Mouse (Mus musculus) C2C12 (cell line): Measurements from ENCODE around the gene Rap1b. TPM values are rescaled to one million over a fixed set of nuclear protein-coding genes. Genes with fewer than 3 reads are reported as not detected.
A peak's percentile ranks its signal among the peaks of the same experiment; 100 is the strongest.

ENCODE experiments used
- H3K27me3 ChIP-seq: one replicate; pipeline ENCODE4 v1.6.1; 2011; ENCODE audit not compliant: control insufficient read depth, insufficient read depth, insufficient read length
- H3K36me3 ChIP-seq: one replicate; pipeline ENCODE4 v1.6.1; 2011; ENCODE audit not compliant: control insufficient read depth, insufficient read depth
- H3K4me3 ChIP-seq: one replicate; pipeline ENCODE4 v1.5.1; 2011; ENCODE audit warnings: mild to moderate bottlenecking, control low read depth; ENCODE audit not compliant: poor library complexity, insufficient read depth, severe bottlenecking
- H3K79me2 ChIP-seq: one replicate; pipeline ENCODE4 v1.6.1; 2011; ENCODE audit not compliant: control insufficient read depth, insufficient read depth
- H3K79me3 ChIP-seq: one replicate; pipeline ENCODE4 v1.6.1; 2011; ENCODE audit warnings: low read depth, control low read depth
- H3ac ChIP-seq: one replicate; pipeline ENCODE3; 2011; ENCODE audit warnings: low read depth; ENCODE audit not compliant: control insufficient read depth, insufficient read length
- CEBPB ChIP-seq: IDR thresholded peaks from one replicate; pipeline ENCODE4 v1.6.1; 2011; ENCODE audit warnings: low read depth, mild to moderate bottlenecking, control low read depth, moderate library complexity
- CTCF ChIP-seq: IDR thresholded peaks from one replicate; pipeline ENCODE4 v1.5.1; 2011; ENCODE audit not compliant: control insufficient read depth, insufficient read depth, insufficient read length
- FOSL1 ChIP-seq: IDR thresholded peaks from one replicate; pipeline ENCODE4 v1.8.0; 2011; ENCODE audit warnings: mild to moderate bottlenecking, low read length; ENCODE audit not compliant: poor library complexity, insufficient read depth, severe bottlenecking
- MAX ChIP-seq: IDR thresholded peaks from one replicate; pipeline ENCODE4 v1.6.1; 2011; ENCODE audit warnings: mild to moderate bottlenecking, control low read depth
- MYOD1 ChIP-seq: IDR thresholded peaks from one replicate; pipeline ENCODE4 v1.6.1; 2011; ENCODE audit warnings: low read depth; ENCODE audit not compliant: control insufficient read depth, insufficient read length
- MYOG ChIP-seq: IDR thresholded peaks from one replicate; pipeline ENCODE4 v1.6.1; 2011; ENCODE audit not compliant: control insufficient read depth, insufficient read length; ENCODE audit errors: extremely low read depth
- USF1 ChIP-seq: IDR thresholded peaks from one replicate; pipeline ENCODE4 v1.6.1; 2011; ENCODE audit warnings: low read depth, mild to moderate bottlenecking, control low read depth, moderate library complexity
- polyA plus RNA-seq: library from polyadenylated mRNA; unstranded; fragments of >200 nt; fragmentation: generic; extraction: Trizol; gene quantifications from one replicate; pipeline ENCODE4 v1.2.1, GENCODE M21; 2012; ENCODE audit warnings: missing spikeins

Rap1b gene
- polyA plus RNA-seq, 1 experiment, result 54.9 TPM

GRCm38 (mm10) chr10:117784646-117785045 is 61.2 kb downstream of the Rap1b start:
- H3K79me2 ChIP-seq, result peaks cover 30% of the 10 kb centered on the region
- TF ChIP-seq MYOD1 (peak; percentile 85), CEBPB (no peak)
- H3K27me3 ChIP-seq, result no peaks in the 10 kb centered on the region
- H3ac ChIP-seq, result no peak overlapping the region
- H3K36me3 ChIP-seq, result peaks cover 87% of the 10 kb centered on the region
- peaks cover 5% of the 10 kb centered on the region for H3K79me3 ChIP-seq
- no peak overlapping the region for H3K4me3 ChIP-seq

- no peak overlapping the region for H3ac ChIP-seq
- TF ChIP-seq MYOD1 (no peak), CEBPB (no peak), MYOG (no peak), FOSL1 (no peak), MAX (no peak), CTCF (no peak), USF1 (no peak)
- no peak overlapping the region for H3K4me3 ChIP-seq
- H3K79me3 ChIP-seq, result peaks cover 3% of the 10 kb centered on the region
- H3K79me2 ChIP-seq, result peaks cover 23% of the 10 kb centered on the region
- peaks cover 88% of the 10 kb centered on the region for H3K36me3 ChIP-seq
- no peaks in the 10 kb centered on the region for H3K27me3 ChIP-seq
These were observed 61.9 kb downstream of the Rap1b start for GRCm38 (mm10) chr10:117783786-117784420.

- Histone ChIP-seq H3K79me3 (peaks cover 3% of the 10 kb centered on the region), H3K27me3 (no peaks in the 10 kb centered on the region), H3ac (no peak overlapping the region), H3K4me3 (no peak overlapping the region), H3K79me2 (peaks cover 18% of the 10 kb centered on the region), H3K36me3 (peaks cover 94% of the 10 kb centered on the region)
- TF ChIP-seq MYOG (no peak), CTCF (no peak)
These were observed 63.2 kb downstream of the Rap1b start for GRCm38 (mm10) chr10:117782491-117783260.

- Histone ChIP-seq H3K36me3 (peaks cover 94% of the 10 kb centered on the region), H3K4me3 (no peak overlapping the region), H3K27me3 (no peaks in the 10 kb centered on the region), H3ac (no peak overlapping the region), H3K79me2 (peaks cover 12% of the 10 kb centered on the region), H3K79me3 (no peaks in the 10 kb centered on the region)
- TF ChIP-seq MYOG, result no peak
- TF ChIP-seq MAX, result no peak
- no peak for TF ChIP-seq MYOD1
- TF ChIP-seq FOSL1, result no peak
- no peak for TF ChIP-seq CEBPB
- TF ChIP-seq USF1, result no peak
- no peak for TF ChIP-seq CTCF
These were observed 63.8 kb downstream of the Rap1b start for GRCm38 (mm10) chr10:117782056-117782455.

GRCm38 (mm10) chr10:117781021-117781725 is 64.7 kb downstream of the Rap1b start:
- TF ChIP-seq USF1 (no peak), MYOG (no peak), MAX (no peak), CTCF (no peak), CEBPB (no peak), FOSL1 (no peak)
- peaks cover 94% of the 10 kb centered on the region for H3K36me3 ChIP-seq

More at GRCm38 (mm10) chr10:117781021-117781725, 64.7 kb downstream of the Rap1b start:
- H3K79me3 ChIP-seq, result no peaks in the 10 kb centered on the region
- H3ac ChIP-seq, result no peak overlapping the region
- no peaks in the 10 kb centered on the region for H3K27me3 ChIP-seq
- peaks cover 10% of the 10 kb centered on the region for H3K79me2 ChIP-seq
- H3K4me3 ChIP-seq, result no peak overlapping the region
